Mouse (Mus musculus): ENCODE data around the gene Tox4.
A peak's percentile ranks its signal among the peaks of the same experiment; 100 is the strongest.
"Not testable (repeated sequence)": the region's sequence is repeated elsewhere in the genome, so short reads cannot be mapped to it uniquely, and the experiment has no call there.

Tox4 gene

GRCm38 (mm10) chr14:52278932-52279746 is at the start of gene Tox4, which contains the start of gene Rab2b:
Gene Tox4 (plus strand): TSS chr14:52279146.
Gene Rab2b (minus strand): TSS chr14:52279545.
- peak; percentile 98 for DNase-seq (ENCODE audit: low read depth, low spot score)

GRCm38 (mm10) chr14:52232249-52232648 is 46.7 kb upstream of the Tox4 start:
- DNase-seq (ENCODE audit: low read depth, low spot score), result no peak

GRCm38 (mm10) chr14:52235165-52235564 is 43.8 kb upstream of the Tox4 start:
- no peak for DNase-seq (ENCODE audit: low read depth, low spot score)

- no peak for DNase-seq (ENCODE audit: low read depth, low spot score)
Observed at GRCm38 (mm10) chr14:52236216-52236615, 42.7 kb upstream of the Tox4 start.

GRCm38 (mm10) chr14:52244041-52244689 is 34.8 kb upstream of the Tox4 start:
- peak; percentile 98 for DNase-seq (ENCODE audit: low read depth, low spot score)

GRCm38 (mm10) chr14:52244690-52245042 is 34.3 kb upstream of the Tox4 start:
- DNase-seq (ENCODE audit: low read depth, low spot score), result no peak

GRCm38 (mm10) chr14:52246129-52246528 is 32.8 kb upstream of the Tox4 start:
- DNase-seq (ENCODE audit: low read depth, low spot score), result no peak

GRCm38 (mm10) chr14:52256311-52257175 is 22.4 kb upstream of the Tox4 start:
- DNase-seq (ENCODE audit: low read depth, low spot score), result no peak

GRCm38 (mm10) chr14:52257484-52258213 is 21.3 kb upstream of the Tox4 start, which contains the start of gene Chd8:
Gene Chd8 (minus strand): TSS chr14:52257780.
- peak; percentile 95 for DNase-seq (ENCODE audit: low read depth, low spot score)

- DNase-seq (ENCODE audit: low read depth, low spot score), result no peak
Observed at GRCm38 (mm10) chr14:52272781-52273180, 6.2 kb upstream of the Tox4 start.

GRCm38 (mm10) chr14:52277210-52277609 is 1.7 kb upstream of the Tox4 start:
- no peak for DNase-seq (ENCODE audit: low read depth, low spot score)

- DNase-seq (ENCODE audit: low read depth, low spot score), result no peak
Observed at GRCm38 (mm10) chr14:52279747-52280120, 788 bp downstream of the Tox4 start.

- no peak for DNase-seq (ENCODE audit: low read depth, low spot score)
Observed at GRCm38 (mm10) chr14:52283629-52284028, 4.7 kb downstream of the Tox4 start.

GRCm38 (mm10) chr14:52284191-52284590 is 5.2 kb downstream of the Tox4 start:
- DNase-seq (ENCODE audit: low read depth, low spot score), result no peak

- DNase-seq (ENCODE audit: low read depth, low spot score), result no peak
Observed at GRCm38 (mm10) chr14:52295558-52296264, 16.8 kb downstream of the Tox4 start.

GRCm38 (mm10) chr14:52303517-52303916 is 24.6 kb downstream of the Tox4 start:
- DNase-seq (ENCODE audit: low read depth, low spot score), result not testable (repeated sequence)

GRCm38 (mm10) chr14:52304644-52305271 is 25.8 kb downstream of the Tox4 start, which contains the start of gene Mettl3:
Gene Mettl3 (minus strand): TSS chr14:52305128.
- DNase-seq (ENCODE audit: low read depth, low spot score), result peak; percentile 89

- no peak for DNase-seq (ENCODE audit: low read depth, low spot score)
Observed at GRCm38 (mm10) chr14:52306100-52306499, 27.2 kb downstream of the Tox4 start.

GRCm38 (mm10) chr14:52310343-52310742 is 31.4 kb downstream of the Tox4 start:
- DNase-seq (ENCODE audit: low read depth, low spot score), result not testable (repeated sequence)

- peak; percentile 43 for DNase-seq (ENCODE audit: low read depth, low spot score)
Observed at GRCm38 (mm10) chr14:52310906-52311305, 32.0 kb downstream of the Tox4 start.
